Mouse (Mus musculus) left cerebral cortex, adult 11 months (tissue): ENCODE measurements around the gene Rorc.

ENCODE experiments used
- DNase-seq: peaks from one replicate; pipeline ENCODE4 v3.0.0; 2022; ENCODE audit warnings: low spot score

Rorc gene

GRCm38 (mm10) chr3:94377028-94377923 lies 4.7 kb downstream of the Rorc start:
- no peak for DNase-seq

DNA sequence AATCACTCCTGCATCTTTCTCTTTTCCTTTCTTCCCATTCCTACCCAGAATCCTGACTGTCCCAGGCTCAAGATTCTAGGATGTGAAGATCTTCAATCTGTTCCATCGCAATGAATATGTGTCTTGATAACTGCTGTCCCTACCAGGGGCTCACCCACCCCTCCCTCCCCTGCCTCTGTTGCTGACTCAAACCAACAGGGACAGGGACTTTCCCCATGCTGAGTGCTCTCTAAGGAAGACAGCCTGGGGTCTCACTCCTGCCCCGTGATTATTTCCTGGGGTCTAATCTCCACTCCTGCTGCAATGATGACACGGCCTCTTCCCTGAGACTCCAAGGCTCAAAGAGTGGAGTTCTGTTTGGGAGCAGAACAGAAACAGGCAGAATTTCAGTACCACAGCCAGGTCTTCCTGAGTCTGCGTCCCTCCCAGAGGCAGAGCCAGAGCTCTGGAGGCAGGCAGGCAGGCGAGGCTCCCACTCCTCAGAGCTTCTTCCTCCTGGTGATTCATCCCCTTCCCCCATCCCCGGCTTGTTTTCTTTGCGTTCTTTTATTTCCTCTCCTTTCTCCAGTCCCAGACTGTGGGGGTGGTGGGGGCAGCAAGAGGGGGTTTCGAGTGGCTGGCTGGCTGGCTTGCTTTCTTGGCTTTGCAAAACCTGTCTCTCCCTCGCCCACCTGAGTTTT lies 7.4 kb downstream of the Rorc start:
- DNase-seq = no peak

- no peak for DNase-seq
Observed at GRCm38 (mm10) chr3:94382308-94382707, 9.7 kb downstream of the Rorc start.

DNA sequence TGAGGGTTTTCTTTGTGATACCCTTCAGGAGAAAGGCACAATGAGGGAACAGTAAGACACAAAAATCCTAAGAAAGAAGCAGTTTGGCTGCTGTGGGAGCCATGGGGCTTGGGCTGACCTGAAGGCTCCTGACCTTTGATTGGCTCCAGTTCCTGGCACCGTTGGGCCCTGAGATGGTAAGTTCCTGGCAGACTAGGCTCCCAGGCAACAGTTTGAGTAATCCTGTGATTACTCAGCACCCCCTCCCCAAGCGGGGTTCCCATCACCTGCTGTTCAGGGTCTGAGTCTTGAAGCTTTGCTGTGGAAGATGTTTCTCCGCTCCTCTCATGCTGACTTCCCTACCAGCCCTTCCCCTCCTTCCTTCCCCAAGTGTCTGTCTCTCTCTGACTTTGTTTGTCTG lies 10.9 kb downstream of the Rorc start:
- no peak for DNase-seq

DNA sequence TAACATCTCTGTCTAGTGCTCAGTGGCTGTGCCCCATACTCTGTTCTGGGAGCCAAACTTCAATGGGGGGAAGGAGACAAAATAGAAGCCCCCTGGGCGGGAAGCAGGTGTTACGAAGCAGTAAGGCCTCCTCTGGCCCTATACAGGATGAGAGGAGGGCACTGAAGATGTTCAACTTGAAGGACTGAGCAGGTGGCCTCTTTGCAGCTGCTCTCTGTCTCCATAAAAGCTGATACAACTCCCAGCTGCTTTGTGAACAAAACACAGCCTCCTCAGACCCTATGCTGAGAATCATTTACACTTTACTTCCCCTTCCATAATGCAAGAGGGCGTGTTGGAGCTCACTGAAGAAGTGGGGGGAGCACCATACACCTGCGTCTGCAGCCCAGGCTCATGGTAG lies 14.1 kb downstream of the Rorc start:
- no peak for DNase-seq

DNA sequence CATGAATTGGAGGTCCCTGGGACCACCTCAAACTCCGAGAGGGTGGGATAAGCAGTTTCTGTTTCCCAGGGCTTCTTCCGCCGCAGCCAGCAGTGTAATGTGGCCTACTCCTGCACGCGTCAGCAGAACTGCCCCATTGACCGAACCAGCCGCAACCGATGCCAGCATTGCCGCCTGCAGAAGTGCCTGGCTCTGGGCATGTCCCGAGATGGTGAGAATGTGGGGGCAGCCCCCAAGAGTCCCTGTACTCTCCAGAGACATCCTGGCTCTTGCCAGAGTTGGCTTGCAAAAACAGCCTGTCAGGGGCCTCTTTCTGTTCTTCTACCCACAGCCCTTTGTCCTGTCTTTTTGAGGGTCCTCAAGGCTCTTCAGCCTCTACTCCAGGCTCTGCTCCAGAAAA lies 14.8 kb downstream of the Rorc start:
- DNase-seq = no peak

DNA sequence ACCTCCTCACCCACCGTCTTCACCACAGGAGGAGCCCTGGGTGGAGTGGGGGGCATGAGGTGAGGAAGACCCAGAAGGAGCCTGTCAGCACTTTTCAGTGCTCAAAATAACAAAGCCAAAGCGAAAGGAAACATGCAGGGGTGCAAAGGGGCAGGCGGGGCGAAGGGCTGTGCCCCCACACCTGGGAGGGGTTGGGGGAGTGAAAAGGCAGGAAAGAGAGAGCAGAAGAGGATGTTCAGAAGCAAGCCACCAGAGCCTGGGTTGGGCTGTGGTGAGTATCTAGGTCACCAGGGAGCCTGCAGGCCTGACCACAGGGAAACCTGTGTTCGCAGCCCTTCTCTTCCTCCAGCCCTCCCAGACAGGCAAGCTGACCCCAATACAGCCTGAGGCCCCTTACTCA lies 15.5 kb downstream of the Rorc start:
- no peak for DNase-seq

DNA sequence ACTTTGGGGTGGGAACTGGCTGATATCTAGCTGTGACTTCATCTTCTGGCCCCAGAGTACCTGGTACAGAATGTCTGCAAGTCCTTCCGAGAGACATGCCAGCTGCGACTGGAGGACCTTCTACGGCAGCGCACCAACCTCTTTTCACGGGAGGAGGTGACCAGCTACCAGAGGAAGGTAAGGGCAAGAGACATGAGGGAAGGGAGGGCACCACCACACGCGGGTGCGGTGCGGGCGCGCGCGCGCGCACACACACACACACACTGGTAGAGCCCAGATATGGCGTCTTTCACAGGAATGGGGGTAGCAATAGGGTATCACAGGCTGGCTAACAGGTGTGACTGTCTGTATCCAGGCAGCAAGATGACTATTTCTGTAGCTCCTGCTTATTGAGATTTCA lies 16.8 kb downstream of the Rorc start:
- no peak for DNase-seq

DNA sequence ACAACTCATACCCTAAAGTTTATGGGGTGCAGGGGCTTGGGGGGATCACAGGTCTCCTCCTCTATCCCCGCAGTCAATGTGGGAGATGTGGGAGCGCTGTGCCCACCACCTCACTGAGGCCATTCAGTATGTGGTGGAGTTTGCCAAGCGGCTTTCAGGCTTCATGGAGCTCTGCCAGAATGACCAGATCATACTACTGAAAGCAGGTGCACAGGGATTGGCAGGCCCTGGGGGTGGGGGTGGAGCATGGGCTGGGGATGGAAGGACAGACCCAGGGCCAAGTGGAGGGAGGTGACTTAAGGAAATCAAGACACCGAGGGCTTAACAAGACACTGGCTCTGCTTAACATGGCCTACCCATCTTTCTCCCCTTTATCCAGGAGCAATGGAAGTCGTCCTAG lies 18.4 kb downstream of the Rorc start:
- DNase-seq = no peak

DNA sequence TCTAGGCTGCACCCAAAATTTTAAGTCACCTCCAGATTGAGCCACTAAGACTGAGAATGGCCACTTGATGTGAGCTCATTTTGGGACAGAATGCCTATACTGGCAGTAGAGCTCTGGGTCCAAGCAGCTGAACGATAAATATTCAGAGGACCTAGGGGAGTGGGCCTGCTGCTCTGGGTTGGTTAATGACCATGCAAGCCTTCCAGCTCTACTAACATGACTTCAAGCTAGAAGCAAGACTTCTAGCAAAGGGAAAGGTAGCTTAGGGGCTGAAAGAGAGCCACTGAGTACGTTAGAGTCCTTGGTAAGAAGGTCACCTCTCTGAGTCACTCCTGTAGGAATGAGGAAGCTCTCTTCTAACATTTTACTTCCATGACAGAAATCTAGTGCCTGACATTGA lies 19.5 kb downstream of the Rorc start:
- DNase-seq = no peak

DNA sequence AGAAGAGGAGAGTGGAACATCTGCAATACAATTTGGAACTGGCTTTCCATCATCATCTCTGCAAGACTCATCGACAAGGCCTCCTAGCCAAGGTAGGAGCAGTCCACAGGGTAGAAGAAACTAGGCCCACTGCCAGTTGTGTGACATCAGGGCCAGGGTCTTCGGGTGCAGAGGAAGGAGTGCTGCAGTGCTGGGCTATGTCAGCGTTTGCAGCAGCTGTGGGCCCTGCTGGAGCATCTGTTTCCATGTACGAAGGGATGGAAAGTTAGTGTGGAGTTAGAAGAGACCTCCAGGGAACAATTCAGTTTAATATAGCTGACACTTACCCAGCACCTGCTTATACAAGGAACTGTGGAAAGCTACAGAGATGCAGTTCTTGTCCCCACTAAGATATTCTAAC lies 20.5 kb downstream of the Rorc start:
- DNase-seq = no peak

- no peak for DNase-seq
Observed at GRCm38 (mm10) chr3:94396336-94396735, 23.7 kb downstream of the Rorc start.

DNA sequence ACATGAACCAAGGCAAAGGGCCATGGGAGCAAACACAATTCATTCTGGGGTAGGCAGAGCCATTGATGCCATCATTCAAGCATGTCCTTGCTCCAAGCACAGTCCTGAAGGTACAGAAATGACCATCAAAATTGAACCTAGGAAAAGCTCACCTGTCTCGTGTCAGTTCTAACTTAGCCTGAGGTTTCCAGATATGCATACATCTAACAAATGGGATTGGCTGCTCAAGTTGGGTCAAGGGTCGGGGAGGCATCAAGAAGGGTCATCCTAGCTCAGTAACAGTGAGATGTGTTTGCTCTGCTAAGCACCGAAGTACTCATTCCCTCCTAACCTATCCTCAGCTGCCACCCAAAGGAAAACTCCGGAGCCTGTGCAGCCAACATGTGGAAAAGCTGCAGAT lies 24.3 kb downstream of the Rorc start:
- DNase-seq = no peak

DNA sequence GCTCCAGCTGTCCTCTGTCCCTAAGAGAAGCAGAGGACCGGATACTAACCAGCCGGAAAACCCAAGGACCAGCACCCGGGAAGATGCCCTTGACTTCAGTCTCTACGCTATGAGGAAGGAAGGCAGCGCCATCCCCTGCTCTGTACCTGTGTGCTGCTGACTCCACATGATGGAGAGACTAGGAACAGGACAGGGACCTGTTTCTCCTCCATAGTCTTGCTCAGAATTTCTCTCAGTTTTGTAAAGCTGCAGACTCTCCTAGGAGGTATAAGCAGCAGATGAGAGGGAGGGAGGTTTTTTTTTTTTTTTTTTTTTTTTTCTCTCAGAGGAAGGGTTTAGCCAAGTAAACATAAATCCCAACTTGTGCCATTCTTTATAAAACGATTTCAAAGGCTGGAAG lies 25.6 kb downstream of the Rorc start, which contains the start of gene Lingo4:
Lingo4 (plus strand) TSS at position 301 of the 400 bp plus-strand sequence.
- DNase-seq = no peak

- DNase-seq = no peak
Observed at GRCm38 (mm10) chr3:94398943-94399481, 26.4 kb downstream of the Rorc start.

GRCm38 (mm10) chr3:94399663-94400310 lies 27.2 kb downstream of the Rorc start:
- no peak for DNase-seq

- no peak for DNase-seq
Observed at GRCm38 (mm10) chr3:94402451-94402850, 29.9 kb downstream of the Rorc start.

DNA sequence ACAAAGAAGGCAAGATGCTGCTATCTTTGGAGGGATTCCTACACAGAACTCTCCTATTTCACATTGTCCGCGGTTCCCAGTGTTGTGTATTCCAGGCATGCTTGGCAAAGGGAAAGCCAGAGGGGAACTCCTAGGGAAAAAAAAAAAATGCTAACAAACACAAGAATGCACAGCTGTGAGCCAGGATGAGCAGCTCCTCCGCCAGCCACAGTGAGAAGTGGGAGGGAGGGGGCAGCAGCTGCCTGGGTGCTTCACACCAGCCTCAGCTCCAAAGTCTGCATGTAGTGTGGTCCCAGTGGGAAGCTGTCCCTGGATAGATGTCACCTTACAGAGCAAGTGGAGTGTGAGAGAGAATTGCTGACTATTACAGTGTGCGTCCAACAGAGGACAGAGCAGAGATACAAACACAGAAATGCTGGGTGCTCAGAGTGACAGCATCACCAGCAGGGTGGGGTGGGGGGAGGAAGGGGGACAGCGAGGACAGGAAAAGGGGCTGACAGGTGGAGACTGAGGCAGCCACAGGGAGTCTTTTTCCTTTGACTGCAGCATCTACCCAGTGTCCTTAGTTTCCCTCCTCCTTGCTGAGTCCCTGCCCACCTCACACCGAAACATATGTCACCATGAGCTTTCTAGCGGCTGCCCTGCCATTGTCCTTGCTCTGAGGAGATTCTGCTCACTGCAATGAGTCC lies 31.9 kb downstream of the Rorc start:
- peak; percentile 35 for DNase-seq

DNA sequence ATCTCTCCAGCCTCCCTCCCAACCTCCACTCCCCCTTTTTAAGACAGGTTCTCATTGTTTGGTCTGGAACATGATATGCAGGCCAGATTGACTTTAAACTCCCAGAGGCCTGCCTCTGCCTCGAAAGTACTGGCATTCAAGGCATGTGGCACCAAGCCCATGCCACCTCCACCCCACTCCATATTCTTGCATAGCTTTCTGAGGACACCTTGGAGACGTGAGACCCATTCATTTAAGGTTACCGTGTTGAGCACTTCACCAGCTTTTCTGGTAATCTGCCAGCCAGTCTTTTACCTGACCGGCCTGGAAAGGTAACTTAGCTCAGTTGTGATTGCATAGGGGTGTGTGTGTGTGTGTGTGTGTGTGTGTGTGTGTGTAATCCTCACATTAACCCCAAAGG lies 33.0 kb downstream of the Rorc start:
- no peak for DNase-seq

GRCm38 (mm10) chr3:94412530-94412929 lies 39.9 kb downstream of the Rorc start:
- DNase-seq = peak; percentile 27

DNA sequence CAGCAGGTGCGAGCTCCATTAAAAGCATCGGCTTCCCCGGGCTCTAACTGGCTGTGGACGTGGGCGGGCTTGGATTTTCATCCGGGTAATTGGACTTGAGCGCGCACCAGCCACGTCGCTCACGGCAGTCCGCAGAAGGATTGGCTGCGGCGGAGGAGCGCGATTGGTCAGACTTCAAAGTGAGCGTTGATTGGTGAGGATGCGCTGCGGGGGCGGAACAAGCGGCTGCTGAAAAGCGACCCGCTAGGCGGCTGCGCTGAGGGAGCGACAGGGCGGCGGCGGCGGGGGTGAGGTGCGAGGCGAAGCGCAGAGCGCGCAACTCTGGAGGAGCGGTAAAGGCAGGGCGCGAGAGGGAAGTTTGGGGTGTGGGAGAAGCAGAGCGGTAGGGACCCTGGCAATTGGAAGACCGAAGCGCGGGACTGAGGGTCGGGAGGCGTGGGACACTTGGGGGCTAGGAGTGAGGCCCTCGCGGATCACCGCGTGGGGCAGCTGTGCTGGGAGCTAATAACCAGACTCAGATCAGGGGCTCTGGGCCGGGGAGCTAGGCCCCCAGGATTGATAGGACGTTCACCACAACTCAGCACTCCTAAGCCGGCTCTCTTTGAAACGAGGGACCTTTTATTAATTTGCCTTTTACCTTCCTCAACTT lies 40.6 kb downstream of the Rorc start, which contains the start of gene Tdrkh:
Tdrkh (plus strand) TSS at position 243 of the 649 bp plus-strand sequence.
- DNase-seq = peak; percentile 97
